Mouse (Mus musculus) erythroblast, embryonic 14.5 days (primary cell): Measurements from ENCODE around the gene Copg1. TPM values are rescaled to one million over a fixed set of nuclear protein-coding genes. Genes with fewer than 3 reads are reported as not detected.

Source experiments
- H3K27me3 ChIP-seq: 2 replicates; pipeline ENCODE4 v1.6.1; 2012; ENCODE audit warnings: inconsistent platforms; ENCODE audit not compliant: control insufficient read depth
- H3K36me3 ChIP-seq: 2 replicates; pipeline ENCODE4 v1.6.1; 2012; ENCODE audit warnings: mild to moderate bottlenecking, inconsistent platforms; ENCODE audit not compliant: control insufficient read depth
- H3K4me1 ChIP-seq: 2 replicates; pipeline ENCODE4 v1.6.1; 2012; ENCODE audit warnings: inconsistent platforms; ENCODE audit not compliant: control insufficient read depth
- H3K4me3 ChIP-seq: replicated peaks from 2 replicates; pipeline ENCODE3; 2012; ENCODE audit warnings: moderate library complexity, mild to moderate bottlenecking, inconsistent platforms
- H3K9me3 ChIP-seq: 2 replicates; pipeline ENCODE4 v1.6.1; 2012; ENCODE audit warnings: low read length, inconsistent platforms, mixed read lengths; ENCODE audit not compliant: control insufficient read depth
- GATA1 ChIP-seq: IDR thresholded peaks from 2 replicates; pipeline ENCODE4 v1.6.1; 2012; ENCODE audit warnings: low read length, inconsistent platforms, mixed read lengths
- TAL1 ChIP-seq: IDR thresholded peaks from 3 replicates; pipeline ENCODE4 v1.6.1; 2012; ENCODE audit warnings: low read length, inconsistent platforms, mixed read lengths
- polyA plus RNA-seq: library from polyadenylated mRNA; stranded (reverse); fragments of >175 nt; gene quantifications from 2 replicates; pipeline ENCODE4 v1.2.3, GENCODE M21; 2012

The Copg1 gene
- polyA plus RNA-seq, 1 experiment, result 0.85 TPM

- TF ChIP-seq GATA1 (no peak), TAL1 (no peak)
- H3K4me1 ChIP-seq, result peaks cover 50% of the 10 kb centered on the region
- no peak overlapping the region for H3K4me3 ChIP-seq
Observed at GRCm38 (mm10) chr6:87871240-87871639, 16.4 kb upstream of the Copg1 start.

GRCm38 (mm10) chr6:87873104-87873503, 14.5 kb upstream of the Copg1 start:
- H3K27me3 ChIP-seq, result no peaks in the 10 kb centered on the region
- H3K36me3 ChIP-seq, result no peaks in the 10 kb centered on the region
- no peak overlapping the region for H3K4me3 ChIP-seq
- H3K4me1 ChIP-seq, result peaks cover 39% of the 10 kb centered on the region
- TF ChIP-seq TAL1, result no peak
- TF ChIP-seq GATA1, result no peak
- H3K9me3 ChIP-seq, result 0 out of 2 replicates have a peak, but pooled peaks cover 2% of the 10 kb centered on the region

More at GRCm38 (mm10) chr6:87871240-87871639, 16.4 kb upstream of the Copg1 start:
- Histone ChIP-seq H3K27me3 (no peaks in the 10 kb centered on the region), H3K9me3 (0 out of 2 replicates have a peak, but pooled peaks cover 2% of the 10 kb centered on the region), H3K36me3 (no peaks in the 10 kb centered on the region)

GRCm38 (mm10) chr6:87873963-87874362, 13.7 kb upstream of the Copg1 start:
- no peaks in the 10 kb centered on the region for H3K27me3 ChIP-seq
- no peak overlapping the region for H3K4me3 ChIP-seq
- TF ChIP-seq TAL1, result no peak
- no peak for TF ChIP-seq GATA1
- H3K9me3 ChIP-seq, result 0 out of 2 replicates have a peak, but pooled peaks cover 2% of the 10 kb centered on the region
- H3K36me3 ChIP-seq, result no peaks in the 10 kb centered on the region
- H3K4me1 ChIP-seq, result peaks cover 31% of the 10 kb centered on the region

GRCm38 (mm10) chr6:87875083-87875482, 12.5 kb upstream of the Copg1 start:
- H3K36me3 ChIP-seq, result no peaks in the 10 kb centered on the region
- TF ChIP-seq TAL1 (no peak), GATA1 (no peak)
- H3K9me3 ChIP-seq, result 0 out of 2 replicates have a peak, but pooled peaks cover 2% of the 10 kb centered on the region
- H3K27me3 ChIP-seq, result no peaks in the 10 kb centered on the region
- peaks cover 24% of the 10 kb centered on the region for H3K4me1 ChIP-seq
- no peak overlapping the region for H3K4me3 ChIP-seq

- no peak overlapping the region for H3K4me3 ChIP-seq
- TF ChIP-seq GATA1 (no peak), TAL1 (no peak)
- no peaks in the 10 kb centered on the region for H3K36me3 ChIP-seq
- 0 out of 2 replicates have a peak, but pooled peaks cover 2% of the 10 kb centered on the region for H3K27me3 ChIP-seq
- peaks cover 19% of the 10 kb centered on the region for H3K4me1 ChIP-seq
- H3K9me3 ChIP-seq, result 0 out of 2 replicates have a peak, but pooled peaks cover 2% of the 10 kb centered on the region
Observed at GRCm38 (mm10) chr6:87875562-87875961, 12.1 kb upstream of the Copg1 start.

GRCm38 (mm10) chr6:87876068-87876643, 11.5 kb upstream of the Copg1 start:
- 0 out of 2 replicates have a peak, but pooled peaks cover 2% of the 10 kb centered on the region for H3K9me3 ChIP-seq
- peaks cover 17% of the 10 kb centered on the region for H3K4me1 ChIP-seq
- H3K36me3 ChIP-seq, result no peaks in the 10 kb centered on the region
- H3K4me3 ChIP-seq, result peak overlapping the region; percentile 29
- no peak for TF ChIP-seq GATA1
- no peak for TF ChIP-seq TAL1
- H3K27me3 ChIP-seq, result peaks cover 2% of the 10 kb centered on the region; the same call in 1 of the 2 replicates

- Histone ChIP-seq H3K9me3 (0 out of 2 replicates have a peak, but pooled peaks cover 2% of the 10 kb centered on the region), H3K4me1 (peaks cover 17% of the 10 kb centered on the region), H3K4me3 (no peak overlapping the region), H3K27me3 (peaks cover 4% of the 10 kb centered on the region; the same call in 1 of the 2 replicates), H3K36me3 (no peaks in the 10 kb centered on the region)
- no peak for TF ChIP-seq GATA1
Observed at GRCm38 (mm10) chr6:87879010-87879409, 8.6 kb upstream of the Copg1 start.

GRCm38 (mm10) chr6:87879628-87880027, 8.0 kb upstream of the Copg1 start:
- TF ChIP-seq TAL1 (no peak), GATA1 (no peak)
- Histone ChIP-seq H3K9me3 (no peaks in the 10 kb centered on the region), H3K4me1 (peaks cover 17% of the 10 kb centered on the region), H3K4me3 (no peak overlapping the region), H3K27me3 (peaks cover 4% of the 10 kb centered on the region; the same call in 1 of the 2 replicates), H3K36me3 (no peaks in the 10 kb centered on the region)

GRCm38 (mm10) chr6:87882221-87882620, 5.4 kb upstream of the Copg1 start:
- Histone ChIP-seq H3K9me3 (no peaks in the 10 kb centered on the region), H3K36me3 (no peaks in the 10 kb centered on the region), H3K4me3 (no peak overlapping the region), H3K27me3 (peaks cover 4% of the 10 kb centered on the region; the same call in 1 of the 2 replicates), H3K4me1 (peaks cover 8% of the 10 kb centered on the region)
- TF ChIP-seq TAL1, result no peak
- TF ChIP-seq GATA1, result no peak

GRCm38 (mm10) chr6:87882816-87883215, 4.8 kb upstream of the Copg1 start:
- Histone ChIP-seq H3K36me3 (no peaks in the 10 kb centered on the region), H3K9me3 (no peaks in the 10 kb centered on the region), H3K4me3 (no peak overlapping the region), H3K4me1 (peaks cover 11% of the 10 kb centered on the region), H3K27me3 (peaks cover 4% of the 10 kb centered on the region; the same call in 1 of the 2 replicates)
- TF ChIP-seq GATA1 (no peak), TAL1 (no peak)
